Mouse (Mus musculus) megakaryocyte, embryonic 14.5 days (primary cell): ENCODE results near the gene Sacm1l. TPM values are rescaled to one million over a fixed set of nuclear protein-coding genes. Genes with fewer than 3 reads are reported as not detected.

Experiments used
- H3K27me3 ChIP-seq: replicated peaks from 2 replicates; pipeline ENCODE3; 2012; ENCODE audit warnings: inconsistent platforms
- H3K36me3 ChIP-seq: replicated peaks from 2 replicates; pipeline ENCODE3; 2012; ENCODE audit warnings: low read length, inconsistent platforms, mixed read lengths
- H3K4me1 ChIP-seq: 2 replicates; pipeline ENCODE4 v1.6.1; 2012; ENCODE audit warnings: inconsistent platforms
- H3K4me3 ChIP-seq: replicated peaks from 2 replicates; pipeline ENCODE3; 2012; ENCODE audit warnings: moderate library complexity, mild to moderate bottlenecking, inconsistent platforms
- H3K9me3 ChIP-seq: 2 replicates; pipeline ENCODE4 v1.6.1; 2012; ENCODE audit warnings: inconsistent platforms
- FLI1 ChIP-seq: IDR thresholded peaks from 2 replicates; pipeline ENCODE4 v1.6.1; 2012; ENCODE audit warnings: low read length, inconsistent platforms, mixed read lengths
- GATA1 ChIP-seq: IDR thresholded peaks from 3 replicates; pipeline ENCODE4 v1.6.1; 2012; ENCODE audit warnings: mixed read lengths, low read length, inconsistent platforms, borderline replicate concordance
- polyA plus RNA-seq: library from polyadenylated mRNA; stranded (reverse); fragments of >175 nt; gene quantifications from 2 replicates; pipeline ENCODE4 v1.2.3, GENCODE M21; 2012; ENCODE audit warnings: low replicate concordance; ENCODE audit not compliant: insufficient read depth

Gene Sacm1l
- polyA plus RNA-seq: 1.2 TPM in 1 of 2 replicates, not detected in the other

DNA sequence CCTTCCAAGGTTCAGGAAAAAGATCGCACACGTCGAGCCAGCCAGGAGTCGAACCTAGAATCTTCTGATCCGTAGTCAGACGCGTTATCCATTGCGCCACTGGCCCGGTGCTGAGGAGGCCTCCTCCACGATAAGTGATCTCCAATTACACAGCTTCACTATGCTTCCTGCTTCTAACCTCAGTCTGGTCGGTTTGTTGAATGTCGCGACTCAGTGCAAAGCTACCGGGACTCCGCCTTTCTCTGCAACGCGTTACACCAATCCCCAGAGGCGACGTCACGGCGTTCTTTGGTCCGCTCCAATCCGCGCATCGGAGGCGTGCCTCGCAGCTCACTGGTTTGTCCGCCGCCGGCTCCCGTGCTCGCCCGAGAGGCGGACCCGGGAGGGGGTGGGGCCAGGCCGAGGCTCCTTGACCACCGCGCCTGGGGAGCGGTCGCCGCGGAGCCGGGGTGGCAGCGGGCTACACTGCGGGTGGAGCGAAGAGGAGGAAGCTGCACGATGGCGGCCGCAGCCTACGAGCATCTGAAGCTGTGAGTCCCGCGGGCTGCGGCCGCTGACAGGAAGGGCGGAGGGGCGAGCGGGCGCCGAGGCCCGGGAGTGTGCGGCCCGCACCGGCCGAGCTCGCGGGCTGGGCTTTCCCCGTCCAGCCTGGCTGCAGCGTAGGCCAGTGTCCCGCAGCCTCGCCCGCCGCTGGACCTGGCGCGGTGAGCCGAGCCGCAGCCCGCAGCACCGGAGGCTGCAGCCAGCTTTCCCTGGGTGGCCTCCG, at the start of gene Sacm1l:
Gene Sacm1l (plus strand): TSS at position 368 of the 766 bp plus-strand sequence.
- Histone ChIP-seq H3K27me3 (no peaks in the 10 kb centered on the region), H3K4me1 (peaks cover 66% of the 10 kb centered on the region), H3K4me3 (peak within 1 kb of the TSS; percentile 96), H3K36me3 (peaks cover 9% of the 10 kb centered on the region), H3K9me3 (no peaks in the 10 kb centered on the region)
- no peak for TF ChIP-seq FLI1
- 0 out of 3 replicates have a peak, but pooled peaks have one; percentile 22 for TF ChIP-seq GATA1

DNA sequence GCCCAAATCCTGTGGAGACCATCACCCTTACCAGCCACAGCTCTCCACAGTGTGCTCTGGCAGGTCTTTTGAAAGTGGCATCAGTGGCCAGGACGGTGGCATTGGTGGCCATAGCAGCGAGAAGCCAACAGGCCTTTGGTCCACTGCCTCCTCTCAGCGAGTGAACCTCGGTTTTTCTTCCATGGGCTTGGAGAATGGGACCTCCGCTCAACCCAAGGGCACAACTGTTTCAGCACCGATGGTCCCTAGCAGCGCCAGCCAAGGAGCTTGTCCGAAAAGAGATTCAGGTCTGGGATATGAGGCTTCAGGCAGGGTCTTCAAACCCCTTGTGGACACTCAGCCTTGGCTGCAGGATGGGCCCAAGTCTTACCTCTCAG, 49.7 kb upstream of the Sacm1l start:
- peaks cover 54% of the 10 kb centered on the region for H3K36me3 ChIP-seq
- H3K27me3 ChIP-seq: no peaks in the 10 kb centered on the region
- peaks cover 77% of the 10 kb centered on the region for H3K4me1 ChIP-seq
- TF ChIP-seq FLI1 (no peak), GATA1 (no peak)
- H3K9me3 ChIP-seq: no peaks in the 10 kb centered on the region
- peak overlapping the region; percentile 94 for H3K4me3 ChIP-seq

DNA sequence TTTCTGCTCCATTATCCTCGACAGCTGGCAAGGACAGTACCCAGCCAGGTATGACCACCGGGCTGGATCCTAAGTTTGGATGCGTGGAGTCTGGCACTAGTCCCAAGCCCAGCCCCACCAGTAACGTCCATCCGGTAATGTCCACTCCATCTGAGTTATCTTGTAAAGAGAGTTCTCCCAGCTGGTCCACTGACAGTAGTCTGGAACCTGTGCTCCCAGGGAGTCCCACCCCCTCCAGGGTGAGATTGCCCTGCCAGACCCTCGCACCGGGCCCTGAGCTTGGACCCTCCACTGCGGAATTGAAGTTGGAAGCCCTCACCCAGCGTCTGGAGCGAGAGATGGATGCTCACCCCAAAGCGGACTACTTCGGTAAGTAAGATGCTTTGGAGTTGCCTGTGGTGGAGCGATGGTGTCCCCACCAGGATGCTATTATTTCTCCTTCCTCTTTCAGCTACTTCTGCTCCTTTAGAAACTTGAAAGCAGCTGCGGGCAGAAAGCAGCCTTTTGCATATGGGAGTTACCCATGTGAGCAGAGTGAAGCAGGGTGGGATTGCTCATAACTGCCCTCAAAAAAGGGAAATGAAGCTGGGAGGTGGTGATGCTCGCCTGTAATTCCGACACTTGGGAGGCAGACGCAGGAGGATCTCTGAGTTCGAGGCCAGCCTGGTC, 49.2 kb upstream of the Sacm1l start:
- Histone ChIP-seq H3K4me1 (peaks cover 76% of the 10 kb centered on the region), H3K9me3 (no peaks in the 10 kb centered on the region), H3K36me3 (peaks cover 57% of the 10 kb centered on the region), H3K27me3 (no peaks in the 10 kb centered on the region), H3K4me3 (peak overlapping the region; percentile 94)
- TF ChIP-seq FLI1 (no peak), GATA1 (no peak)

DNA sequence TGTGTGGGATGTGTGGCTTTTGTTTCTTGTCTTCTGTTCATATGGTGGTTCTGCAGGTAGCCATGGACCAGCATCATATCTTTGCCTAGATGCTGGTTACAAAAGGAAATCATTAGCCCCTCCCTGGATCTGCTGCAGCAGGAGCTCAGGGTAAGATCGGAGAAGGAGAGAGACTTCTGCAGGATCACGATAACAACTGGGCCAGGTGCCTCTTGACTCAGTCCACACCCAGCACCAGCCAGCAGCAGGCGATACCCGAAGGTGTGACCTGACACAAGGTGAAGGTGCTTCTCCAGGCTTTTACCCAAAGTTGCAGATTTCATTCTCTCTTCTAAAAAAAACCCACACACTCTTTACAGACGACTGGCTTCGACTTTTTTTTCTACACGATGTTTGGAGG, 48.4 kb upstream of the Sacm1l start:
- Histone ChIP-seq H3K27me3 (no peaks in the 10 kb centered on the region), H3K36me3 (peaks cover 64% of the 10 kb centered on the region), H3K4me1 (peaks cover 78% of the 10 kb centered on the region)

DNA sequence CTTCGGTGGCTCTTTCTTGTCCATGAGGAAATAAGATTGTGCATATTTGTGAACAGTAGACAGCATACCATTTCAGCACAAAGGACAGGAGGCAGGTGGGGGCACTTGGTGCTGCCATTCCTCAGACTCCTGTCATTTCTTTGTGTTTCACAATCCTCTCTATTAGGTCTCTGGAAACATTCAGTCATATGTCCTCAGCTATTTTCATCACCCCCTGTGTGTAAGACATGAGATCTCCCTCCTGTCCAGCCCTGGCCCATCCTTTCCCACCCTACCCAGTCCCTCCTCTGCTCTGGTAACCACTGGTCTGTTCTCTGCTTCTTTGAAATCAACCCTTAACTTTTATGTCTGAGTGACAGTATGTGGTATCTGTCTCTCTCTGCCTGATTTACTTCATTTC, 46.0 kb upstream of the Sacm1l start:
- H3K36me3 ChIP-seq: peaks cover 84% of the 10 kb centered on the region
- no peaks in the 10 kb centered on the region for H3K9me3 ChIP-seq
- peaks cover 87% of the 10 kb centered on the region for H3K4me1 ChIP-seq
- H3K27me3 ChIP-seq: no peaks in the 10 kb centered on the region
- H3K4me3 ChIP-seq: no peak overlapping the region
- TF ChIP-seq GATA1 (no peak), FLI1 (no peak)

More for the DNA sequence above, 48.4 kb upstream of the Sacm1l start:
- Histone ChIP-seq H3K4me3 (peak overlapping the region; percentile 18), H3K9me3 (no peaks in the 10 kb centered on the region)
- TF ChIP-seq FLI1: no peak
- TF ChIP-seq GATA1: no peak

DNA sequence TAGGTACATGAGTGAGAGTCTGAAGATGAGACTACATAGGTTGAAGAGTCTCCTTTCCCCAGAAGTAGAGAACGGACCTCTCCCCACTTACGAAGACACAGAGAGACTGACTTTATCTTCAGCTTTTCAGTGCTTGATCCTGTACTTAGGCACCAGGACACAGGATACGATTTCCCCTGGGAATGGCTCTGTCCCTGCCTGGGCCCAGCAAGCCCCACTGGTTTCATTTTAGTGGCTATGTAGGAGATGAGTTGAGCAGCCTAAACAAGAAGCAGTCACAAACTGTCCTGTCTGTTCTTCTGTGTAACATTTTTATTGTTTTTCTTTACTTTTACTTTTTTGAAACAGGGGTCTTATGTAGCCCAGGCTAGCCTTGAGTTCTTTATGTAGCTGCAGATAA, 44.7 kb upstream of the Sacm1l start:
- no peak for TF ChIP-seq FLI1
- TF ChIP-seq GATA1: no peak
- peaks cover 87% of the 10 kb centered on the region for H3K36me3 ChIP-seq
- peaks cover 90% of the 10 kb centered on the region for H3K4me1 ChIP-seq
- no peaks in the 10 kb centered on the region for H3K27me3 ChIP-seq
- no peak overlapping the region for H3K4me3 ChIP-seq
- H3K9me3 ChIP-seq: no peaks in the 10 kb centered on the region

DNA sequence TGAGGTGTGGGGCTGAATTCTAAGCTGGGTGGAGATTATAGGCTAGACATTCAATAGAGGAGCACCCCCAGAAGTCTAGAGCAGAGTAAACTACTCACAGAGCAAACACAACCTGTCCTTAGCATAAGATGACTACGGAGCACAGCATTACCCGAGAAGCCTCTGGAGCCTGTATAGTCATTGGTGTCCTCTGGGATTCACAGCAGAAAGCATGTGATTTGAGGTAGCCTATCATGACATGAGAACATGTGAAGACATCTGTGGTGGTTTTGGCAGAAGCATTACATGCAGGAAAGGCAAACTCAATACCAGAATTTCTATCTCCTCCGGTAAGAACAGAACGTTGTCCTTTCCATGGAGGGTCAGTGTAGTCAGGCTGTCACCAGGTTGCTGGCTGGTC, 44.0 kb upstream of the Sacm1l start:
- no peak overlapping the region for H3K4me3 ChIP-seq
- H3K27me3 ChIP-seq: no peaks in the 10 kb centered on the region
- H3K36me3 ChIP-seq: peaks cover 81% of the 10 kb centered on the region
- H3K4me1 ChIP-seq: peaks cover 90% of the 10 kb centered on the region
- no peaks in the 10 kb centered on the region for H3K9me3 ChIP-seq
- TF ChIP-seq GATA1: no peak
- TF ChIP-seq FLI1: no peak

DNA sequence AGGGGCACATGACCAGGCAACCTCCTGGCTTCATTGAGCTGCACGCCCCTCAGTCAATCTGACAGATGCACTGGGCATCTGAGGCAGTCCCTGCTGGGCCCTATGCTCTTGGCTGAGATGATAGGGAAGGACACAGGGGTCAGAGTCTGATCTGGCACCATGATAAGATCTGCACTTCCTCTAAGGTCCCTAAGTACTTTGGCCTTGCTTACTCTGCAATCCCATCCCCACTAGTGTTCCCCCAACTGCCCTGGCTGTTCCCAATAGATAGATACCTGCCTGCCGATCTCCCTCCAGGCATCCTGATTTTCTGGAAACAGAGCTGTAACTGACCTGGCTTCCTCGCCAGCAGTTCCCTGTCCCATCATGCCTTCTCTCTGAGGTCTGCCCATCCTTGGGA, 42.9 kb upstream of the Sacm1l start:
- peaks cover 90% of the 10 kb centered on the region for H3K4me1 ChIP-seq
- no peaks in the 10 kb centered on the region for H3K27me3 ChIP-seq
- peaks cover 71% of the 10 kb centered on the region for H3K36me3 ChIP-seq
- no peak for TF ChIP-seq GATA1
- TF ChIP-seq FLI1: no peak
- H3K9me3 ChIP-seq: no peaks in the 10 kb centered on the region
- H3K4me3 ChIP-seq: peak overlapping the region; percentile 21

DNA sequence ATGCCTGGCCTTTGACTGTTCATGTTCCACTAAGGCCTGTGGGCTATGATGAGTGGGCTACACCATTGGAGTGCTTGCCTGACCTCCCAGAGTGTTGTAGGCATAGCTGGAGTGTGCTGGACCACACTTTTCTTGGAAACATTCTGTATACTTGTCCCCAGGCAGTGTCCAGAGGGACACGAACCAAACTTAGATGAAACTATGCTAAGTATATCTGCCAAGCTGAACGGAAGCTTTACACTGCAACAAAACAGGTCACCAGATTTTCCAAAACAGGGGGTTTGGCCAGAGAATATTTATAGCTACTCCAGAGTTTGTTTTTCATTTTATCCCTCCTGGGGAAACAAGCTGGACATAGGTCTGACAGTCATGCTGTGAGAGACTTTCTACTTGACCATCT, 40.5 kb upstream of the Sacm1l start:
- Histone ChIP-seq H3K4me1 (peaks cover 90% of the 10 kb centered on the region), H3K36me3 (peaks cover 60% of the 10 kb centered on the region)
- no peak for TF ChIP-seq FLI1
- no peak for TF ChIP-seq GATA1

More for the DNA sequence above, 40.5 kb upstream of the Sacm1l start:
- Histone ChIP-seq H3K9me3 (no peaks in the 10 kb centered on the region), H3K4me3 (no peak overlapping the region), H3K27me3 (no peaks in the 10 kb centered on the region)
